Mouse (Mus musculus): ENCODE measurements around the gene Srd5a2. TPM values are rescaled to one million over a fixed set of nuclear protein-coding genes. Genes with fewer than 3 reads are reported as not detected.
A peak's percentile ranks its signal among the peaks of the same experiment; 100 is the strongest.

Gene Srd5a2
- polyA plus RNA-seq, 1 experiment = not detected

DNA sequence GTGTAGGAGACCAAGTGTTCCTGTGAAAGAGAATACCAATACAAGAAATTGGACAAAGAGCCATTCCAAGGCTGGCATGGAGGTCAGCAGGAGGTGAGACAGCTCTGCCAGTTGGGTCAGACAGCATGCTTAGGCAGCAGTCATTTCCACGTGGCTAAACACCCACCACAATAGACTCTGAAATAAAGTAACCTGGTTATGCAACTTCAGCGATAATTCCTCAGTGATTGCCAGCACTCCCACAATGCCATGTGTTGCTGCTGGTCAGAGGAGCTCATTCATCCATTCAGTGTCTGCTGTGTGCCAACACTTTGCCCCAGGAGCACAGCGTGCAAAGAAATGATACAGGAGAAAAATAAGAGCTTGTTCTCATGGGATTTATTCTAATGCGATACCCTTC is 4.0 kb downstream of the Srd5a2 start:
- H3K27me3 ChIP-seq (replicated peaks) = peaks cover 48% of the 10 kb centered on the region
- TF ChIP-seq FLI1 (IDR thresholded peaks at IDR 0.05; ENCODE audit: low read length) (no peak), GATA1 (IDR thresholded peaks at IDR 0.05; ENCODE audit: borderline replicate concordance, low read length) (no peak)
- no peaks in the 10 kb centered on the region for H3K36me3 ChIP-seq (replicated peaks; ENCODE audit: low read length)
- peaks cover 16% of the 10 kb centered on the region; the same call in 1 of the 2 replicates for H3K4me1 ChIP-seq
- 0 out of 2 replicates have a peak, but pooled peaks cover 2% of the 10 kb centered on the region for H3K9me3 ChIP-seq
- no peak overlapping the region for H3K4me3 ChIP-seq (replicated peaks)

DNA sequence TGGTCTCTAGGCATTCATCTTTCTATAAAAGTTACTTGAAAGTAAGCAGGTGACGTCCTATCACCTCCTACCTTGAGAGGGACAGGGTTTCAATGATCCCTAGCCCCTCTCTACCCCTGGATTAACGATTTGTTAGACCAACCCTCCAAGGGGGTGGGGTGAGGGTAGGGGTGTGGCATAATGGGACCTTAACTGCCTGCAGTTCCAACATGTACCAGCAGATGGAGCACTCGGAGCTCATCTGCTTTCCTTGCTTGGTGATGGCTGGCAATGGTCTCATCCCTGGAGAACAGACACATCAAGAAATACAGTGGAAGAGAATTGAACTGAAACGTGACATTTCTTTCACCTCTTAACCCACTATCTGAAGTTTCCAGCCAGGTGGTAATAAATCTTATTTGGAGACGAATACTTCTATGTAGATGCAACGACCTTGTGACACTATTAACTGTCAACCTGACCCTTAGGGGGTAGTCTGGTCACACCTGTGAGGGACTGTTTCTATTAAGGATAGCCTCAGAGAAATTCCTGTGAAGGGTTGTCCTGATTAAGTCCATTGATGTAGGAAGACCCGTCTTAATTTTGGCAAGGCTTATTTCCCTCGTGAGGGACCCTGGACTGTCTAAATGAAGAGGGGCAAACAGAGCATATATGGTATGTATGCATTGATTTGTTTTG is 27.1 kb downstream of the Srd5a2 start:
- no peaks in the 10 kb centered on the region for H3K9me3 ChIP-seq
- peak overlapping the region; percentile 84 for H3K4me3 ChIP-seq (replicated peaks)
- no peaks in the 10 kb centered on the region for H3K36me3 ChIP-seq (replicated peaks; ENCODE audit: low read length)
- H3K27me3 ChIP-seq (replicated peaks) = peaks cover 12% of the 10 kb centered on the region
- peaks cover 14% of the 10 kb centered on the region for H3K4me1 ChIP-seq
- TF ChIP-seq GATA1 (IDR thresholded peaks at IDR 0.05; ENCODE audit: borderline replicate concordance, low read length) (no peak), FLI1 (IDR thresholded peaks at IDR 0.05; ENCODE audit: low read length) (no peak)

DNA sequence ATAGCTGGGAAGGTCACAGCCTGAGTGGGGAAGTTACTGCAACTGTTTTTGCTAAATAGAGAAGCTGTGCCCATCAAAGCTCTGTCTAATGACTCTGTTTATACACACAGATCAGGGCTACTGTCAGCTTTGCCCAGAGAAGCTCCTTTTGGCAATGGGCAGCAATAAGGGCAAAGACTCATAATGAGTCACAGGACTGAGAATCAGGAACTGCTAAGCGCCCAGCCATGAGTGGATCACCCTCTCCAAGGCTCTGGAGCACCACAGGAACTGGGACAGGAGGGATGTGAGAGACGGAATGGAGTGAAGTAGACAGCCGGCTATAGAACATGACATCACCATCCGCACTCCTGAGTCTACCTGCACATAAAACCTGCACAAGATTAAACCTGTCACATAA is 29.4 kb downstream of the Srd5a2 start:
- Histone ChIP-seq H3K27me3 (replicated peaks) (peaks cover 9% of the 10 kb centered on the region), H3K9me3 (no peaks in the 10 kb centered on the region), H3K36me3 (replicated peaks; ENCODE audit: low read length) (no peaks in the 10 kb centered on the region), H3K4me1 (peaks cover 14% of the 10 kb centered on the region), H3K4me3 (replicated peaks) (no peak overlapping the region)
- TF ChIP-seq FLI1 (IDR thresholded peaks at IDR 0.05; ENCODE audit: low read length) (no peak), GATA1 (IDR thresholded peaks at IDR 0.05; ENCODE audit: borderline replicate concordance, low read length) (no peak)

DNA sequence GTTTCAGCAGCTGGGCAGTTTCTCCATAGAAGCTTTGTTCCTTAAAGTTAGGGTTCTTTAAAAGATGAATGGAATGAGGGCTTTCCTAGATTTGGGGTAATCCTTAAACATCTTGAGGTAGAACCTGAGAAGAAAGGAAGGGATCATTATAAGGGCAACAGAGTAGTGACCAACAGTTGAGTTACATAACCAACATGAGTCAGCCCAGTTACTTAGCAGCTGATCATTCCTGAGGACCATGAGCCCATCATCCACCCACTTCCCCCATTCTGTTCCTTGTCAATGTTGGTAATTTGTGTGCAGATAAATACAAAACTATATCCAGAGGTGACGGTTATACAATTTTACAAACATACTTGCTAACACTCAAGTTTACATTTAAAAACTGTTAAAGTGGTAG is 30.1 kb downstream of the Srd5a2 start:
- Histone ChIP-seq H3K4me1 (peaks cover 11% of the 10 kb centered on the region), H3K4me3 (replicated peaks) (no peak overlapping the region), H3K36me3 (replicated peaks; ENCODE audit: low read length) (no peaks in the 10 kb centered on the region), H3K9me3 (no peaks in the 10 kb centered on the region), H3K27me3 (replicated peaks) (peaks cover 6% of the 10 kb centered on the region)
- no peak for TF ChIP-seq FLI1 (IDR thresholded peaks at IDR 0.05; ENCODE audit: low read length)
- no peak for TF ChIP-seq GATA1 (IDR thresholded peaks at IDR 0.05; ENCODE audit: borderline replicate concordance, low read length)

- TF ChIP-seq GATA1 (IDR thresholded peaks at IDR 0.05; ENCODE audit: borderline replicate concordance, low read length) = no peak
- no peak for TF ChIP-seq FLI1 (IDR thresholded peaks at IDR 0.05; ENCODE audit: low read length)
- peaks cover 6% of the 10 kb centered on the region for H3K4me1 ChIP-seq
- no peak overlapping the region for H3K4me3 ChIP-seq (replicated peaks)
- no peaks in the 10 kb centered on the region for H3K36me3 ChIP-seq (replicated peaks; ENCODE audit: low read length)
- no peaks in the 10 kb centered on the region for H3K9me3 ChIP-seq
- H3K27me3 ChIP-seq (replicated peaks) = peaks cover 6% of the 10 kb centered on the region
These were observed 32.6 kb downstream of the Srd5a2 start for GRCm38 (mm10) chr17:74015128-74015527.

GRCm38 (mm10) chr17:74008680-74009079 is 39.0 kb downstream of the Srd5a2 start:
- Histone ChIP-seq H3K4me1 (no peaks in the 10 kb centered on the region), H3K9me3 (no peaks in the 10 kb centered on the region), H3K4me3 (replicated peaks) (no peak overlapping the region), H3K27me3 (replicated peaks) (no peaks in the 10 kb centered on the region), H3K36me3 (replicated peaks; ENCODE audit: low read length) (no peaks in the 10 kb centered on the region)
- TF ChIP-seq FLI1 (IDR thresholded peaks at IDR 0.05; ENCODE audit: low read length) (no peak), GATA1 (IDR thresholded peaks at IDR 0.05; ENCODE audit: borderline replicate concordance, low read length) (no peak)

GRCm38 (mm10) chr17:74007001-74007400 is 40.7 kb downstream of the Srd5a2 start:
- H3K4me3 ChIP-seq (replicated peaks) = no peak overlapping the region
- no peaks in the 10 kb centered on the region for H3K27me3 ChIP-seq (replicated peaks)
- H3K36me3 ChIP-seq (replicated peaks; ENCODE audit: low read length) = no peaks in the 10 kb centered on the region
- no peaks in the 10 kb centered on the region for H3K9me3 ChIP-seq
- TF ChIP-seq FLI1 (IDR thresholded peaks at IDR 0.05; ENCODE audit: low read length) = no peak
- TF ChIP-seq GATA1 (IDR thresholded peaks at IDR 0.05; ENCODE audit: borderline replicate concordance, low read length) = no peak
- no peaks in the 10 kb centered on the region for H3K4me1 ChIP-seq

DNA sequence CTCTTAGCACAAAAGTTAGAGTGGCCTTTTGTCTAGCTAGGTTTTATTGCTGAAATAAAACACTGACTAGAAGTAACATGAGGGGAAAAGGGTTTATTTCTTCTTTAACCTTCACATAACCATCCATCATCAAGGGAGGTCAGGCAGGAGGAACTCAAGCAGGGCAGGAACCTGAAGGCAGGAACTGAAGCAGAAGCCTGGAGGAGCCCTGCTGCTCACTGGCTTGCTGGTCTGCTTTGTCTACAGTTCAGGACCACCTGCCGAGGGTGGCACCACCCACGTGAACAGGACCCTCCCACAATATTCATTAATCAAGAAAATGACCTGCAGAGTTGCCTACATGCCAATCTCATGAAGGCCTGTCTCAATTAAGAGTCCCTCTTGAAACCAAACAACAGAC is 45.3 kb downstream of the Srd5a2 start:
- 0 out of 2 replicates have a peak, but pooled peaks cover 2% of the 10 kb centered on the region for H3K9me3 ChIP-seq
- TF ChIP-seq FLI1 (IDR thresholded peaks at IDR 0.05; ENCODE audit: low read length) (no peak), GATA1 (IDR thresholded peaks at IDR 0.05; ENCODE audit: borderline replicate concordance, low read length) (no peak)
- H3K4me3 ChIP-seq (replicated peaks) = no peak overlapping the region
- no peaks in the 10 kb centered on the region for H3K4me1 ChIP-seq
- H3K36me3 ChIP-seq (replicated peaks; ENCODE audit: low read length) = no peaks in the 10 kb centered on the region
- H3K27me3 ChIP-seq (replicated peaks) = peaks cover 2% of the 10 kb centered on the region

- H3K4me1 ChIP-seq = no peaks in the 10 kb centered on the region
- H3K9me3 ChIP-seq = 0 out of 2 replicates have a peak, but pooled peaks cover 2% of the 10 kb centered on the region
- no peaks in the 10 kb centered on the region for H3K27me3 ChIP-seq (replicated peaks)
- TF ChIP-seq FLI1 (IDR thresholded peaks at IDR 0.05; ENCODE audit: low read length) (no peak), GATA1 (IDR thresholded peaks at IDR 0.05; ENCODE audit: borderline replicate concordance, low read length) (no peak)
- no peaks in the 10 kb centered on the region for H3K36me3 ChIP-seq (replicated peaks; ENCODE audit: low read length)
- no peak overlapping the region for H3K4me3 ChIP-seq (replicated peaks)
These were observed 51.6 kb downstream of the Srd5a2 start for GRCm38 (mm10) chr17:73995907-73996645.

GRCm38 (mm10) chr17:73991264-73991663 is 56.5 kb downstream of the Srd5a2 start:
- H3K9me3 ChIP-seq = no peaks in the 10 kb centered on the region
- H3K27me3 ChIP-seq (replicated peaks) = no peaks in the 10 kb centered on the region
- H3K4me3 ChIP-seq (replicated peaks) = no peak overlapping the region
- no peaks in the 10 kb centered on the region for H3K36me3 ChIP-seq (replicated peaks; ENCODE audit: low read length)
- H3K4me1 ChIP-seq = 0 out of 2 replicates have a peak, but pooled peaks cover 4% of the 10 kb centered on the region
- TF ChIP-seq FLI1 (IDR thresholded peaks at IDR 0.05; ENCODE audit: low read length) = no peak
- no peak for TF ChIP-seq GATA1 (IDR thresholded peaks at IDR 0.05; ENCODE audit: borderline replicate concordance, low read length)
